Mouse (Mus musculus) lung, postnatal 10 days (tissue): ENCODE measurements around the gene Fcrl5.

Experiments
- DNase-seq: peaks from one replicate; pipeline ENCODE4 v3.0.0; 2021

The Fcrl5 gene

DNA sequence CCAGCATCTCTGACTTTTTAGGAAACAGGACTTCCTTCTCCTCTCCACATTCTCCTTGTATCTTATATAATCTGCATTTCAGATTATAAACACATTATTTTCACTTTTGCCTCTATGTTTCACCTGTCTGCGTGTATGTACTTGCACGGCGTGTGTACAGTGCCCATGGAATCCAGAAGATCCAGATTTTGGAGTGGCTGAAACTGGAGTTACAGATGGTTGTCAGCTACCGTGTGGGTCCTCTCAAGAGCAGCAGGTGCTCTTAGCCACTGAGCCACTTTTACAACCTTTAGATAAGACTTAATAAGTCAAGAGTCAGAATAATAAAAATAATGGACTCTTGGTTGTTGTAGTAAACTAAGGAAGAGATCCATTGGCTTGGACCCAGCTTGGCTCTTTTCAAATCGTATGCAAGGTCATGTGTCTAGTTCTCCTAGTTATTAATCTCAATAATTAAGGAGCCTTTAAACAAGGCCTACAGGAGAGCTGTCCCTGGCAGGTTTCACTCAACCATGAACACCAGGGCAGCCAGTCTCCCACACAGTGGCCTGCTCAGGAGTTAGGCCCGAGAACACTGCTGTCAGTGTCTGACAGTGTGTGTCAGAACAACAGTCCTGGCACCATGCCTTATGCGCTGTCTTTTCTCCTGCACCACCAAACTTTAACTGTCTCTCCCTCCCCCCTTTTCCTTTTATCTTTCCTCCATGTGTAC lies 98.2 kb downstream of the Fcrl5 start:
- DNase-seq = no peak

DNA sequence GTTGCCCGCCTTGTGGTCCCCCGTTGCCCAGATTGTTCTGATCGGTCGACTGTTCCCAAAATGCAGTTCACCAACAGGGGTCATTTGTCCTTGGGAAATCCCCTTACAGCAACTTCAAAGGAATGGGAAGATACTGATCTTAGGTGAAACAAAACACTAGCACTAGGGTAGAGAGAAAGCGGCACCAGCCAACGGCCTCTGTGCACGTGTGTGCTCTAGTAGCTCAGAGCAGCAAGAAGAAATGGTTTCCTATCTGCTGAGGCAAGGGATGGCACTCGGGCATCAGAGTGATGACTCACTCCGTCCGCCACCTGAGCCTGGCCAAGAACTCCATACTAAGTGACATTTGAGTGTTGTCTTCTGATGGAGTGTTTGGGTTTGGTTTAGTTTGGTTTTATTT lies 102.5 kb downstream of the Fcrl5 start:
- DNase-seq = no peak

DNA sequence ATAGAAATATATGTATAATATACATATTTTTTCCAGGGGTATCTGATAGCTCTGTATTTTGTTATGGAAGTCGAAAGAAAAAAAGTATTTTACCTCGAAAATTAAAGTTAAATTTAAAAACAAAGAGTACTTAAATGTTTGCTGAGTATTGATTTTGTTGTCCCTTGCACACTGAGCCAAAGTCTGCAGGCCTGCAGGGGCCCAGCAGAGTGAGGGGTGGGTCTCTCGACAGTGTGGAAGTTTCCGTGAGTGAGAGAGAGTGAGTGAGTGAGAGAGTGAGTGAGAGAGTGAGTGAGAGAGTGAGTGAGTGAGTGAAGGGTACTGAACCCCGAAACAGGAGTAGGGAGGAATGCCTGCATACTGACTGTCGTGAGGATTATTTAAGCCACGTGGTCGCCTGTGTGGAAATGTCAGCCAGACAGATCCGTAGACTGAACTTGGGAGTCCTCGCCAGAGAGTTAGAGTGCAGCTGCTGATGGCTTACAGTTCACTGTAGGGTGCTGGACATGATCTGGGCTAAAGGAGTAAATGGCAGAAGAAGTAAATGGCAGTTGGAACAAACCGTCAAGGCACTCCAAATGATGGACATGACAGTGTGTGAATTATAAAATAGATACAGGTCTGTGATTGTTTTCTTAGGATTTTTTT lies 104.6 kb downstream of the Fcrl5 start:
- DNase-seq = no peak

DNA sequence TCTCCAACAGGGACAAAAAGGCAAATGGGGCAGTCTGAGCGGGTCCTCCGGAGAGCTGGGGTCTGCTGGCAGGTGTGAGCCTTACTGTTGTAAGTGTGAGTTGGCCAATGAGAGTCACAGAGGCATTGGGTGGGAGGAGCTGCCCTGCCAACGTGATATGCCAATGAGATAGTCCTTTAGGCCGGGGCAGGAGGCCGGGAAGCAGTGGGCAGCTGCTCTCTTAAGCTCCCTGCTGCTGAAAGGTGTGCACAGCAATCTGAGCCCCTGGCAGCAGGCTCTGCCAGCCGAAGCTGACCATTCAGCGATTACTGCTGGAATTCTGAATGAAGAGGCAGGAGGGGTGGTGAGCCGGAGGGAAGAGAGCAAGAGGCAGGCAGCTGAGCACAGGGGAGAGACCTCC lies 105.1 kb downstream of the Fcrl5 start:
- DNase-seq = no peak

DNA sequence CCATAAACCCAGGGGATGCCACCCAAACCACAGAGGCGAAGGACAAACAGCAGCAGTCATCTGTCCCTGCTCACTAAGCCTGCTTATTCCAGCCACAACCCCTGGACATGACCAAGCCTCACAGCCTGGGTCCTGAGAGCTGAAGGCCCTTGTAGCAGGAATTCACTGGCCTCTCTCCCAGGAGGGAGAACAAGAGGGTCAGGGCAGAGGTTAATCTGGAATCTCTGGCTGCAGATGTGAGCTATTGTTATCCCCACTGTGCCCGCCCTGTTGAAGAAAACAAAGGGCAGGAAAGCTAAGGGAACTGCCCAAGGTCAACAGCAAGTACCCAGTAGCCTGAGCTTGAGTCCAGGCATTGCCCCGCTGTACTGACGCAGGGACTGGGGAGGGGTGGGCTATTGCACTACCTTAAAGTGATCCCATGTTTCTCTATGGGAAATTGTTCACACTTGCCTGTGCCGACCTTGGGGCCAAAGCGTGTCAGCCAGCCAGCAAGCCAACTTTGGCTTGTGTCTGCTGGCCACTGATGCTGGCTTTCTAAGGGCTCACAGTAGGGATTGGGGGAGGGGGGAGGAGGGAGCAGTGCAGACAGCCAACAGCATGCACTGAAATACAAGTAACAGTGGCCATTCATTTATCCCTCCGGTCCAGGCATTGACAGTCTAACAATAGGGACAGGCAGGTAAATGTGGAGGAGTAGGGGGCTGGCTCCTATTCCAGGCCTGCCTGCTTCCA lies 107.1 kb downstream of the Fcrl5 start:
- DNase-seq = no peak

DNA sequence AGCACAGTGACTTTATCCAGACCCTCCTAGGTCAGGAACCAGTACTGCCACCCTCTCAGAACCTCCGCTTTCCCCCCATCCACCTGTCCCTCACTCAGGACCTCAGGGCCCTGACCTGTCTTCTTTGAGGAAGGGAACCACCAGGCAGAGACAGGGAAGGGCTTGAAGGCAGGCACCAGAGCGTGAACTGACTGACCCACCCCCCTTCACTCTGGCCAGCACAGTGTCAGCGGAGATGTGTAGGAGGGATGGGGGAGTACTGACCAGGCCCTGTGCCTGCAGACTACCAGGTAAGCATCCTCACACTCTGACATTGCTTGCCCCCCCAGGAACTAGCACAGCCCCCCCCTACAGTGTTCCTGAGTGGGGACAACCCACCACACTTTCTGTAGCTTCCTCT lies 110.0 kb downstream of the Fcrl5 start:
- no peak for DNase-seq

DNA sequence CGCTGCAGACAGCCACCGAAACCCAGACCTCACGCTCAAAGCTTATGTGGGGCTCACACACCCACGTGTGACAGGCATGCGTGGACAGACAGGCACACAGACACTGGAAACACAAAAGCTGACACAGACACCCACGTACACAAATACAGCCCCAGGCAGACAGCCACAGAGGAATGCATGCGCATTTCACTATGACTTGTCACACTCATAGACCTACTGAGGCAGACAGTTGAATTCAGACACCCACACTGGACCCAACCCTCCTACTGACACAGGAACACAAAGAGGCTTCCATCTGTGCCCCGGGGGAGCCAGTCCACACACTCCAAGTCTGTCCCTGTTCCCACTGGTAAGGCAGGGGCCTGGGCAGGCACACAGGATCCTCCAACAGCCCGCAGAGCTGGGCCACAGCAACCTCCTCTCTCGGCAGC lies 110.7 kb downstream of the Fcrl5 start:
- no peak for DNase-seq

DNA sequence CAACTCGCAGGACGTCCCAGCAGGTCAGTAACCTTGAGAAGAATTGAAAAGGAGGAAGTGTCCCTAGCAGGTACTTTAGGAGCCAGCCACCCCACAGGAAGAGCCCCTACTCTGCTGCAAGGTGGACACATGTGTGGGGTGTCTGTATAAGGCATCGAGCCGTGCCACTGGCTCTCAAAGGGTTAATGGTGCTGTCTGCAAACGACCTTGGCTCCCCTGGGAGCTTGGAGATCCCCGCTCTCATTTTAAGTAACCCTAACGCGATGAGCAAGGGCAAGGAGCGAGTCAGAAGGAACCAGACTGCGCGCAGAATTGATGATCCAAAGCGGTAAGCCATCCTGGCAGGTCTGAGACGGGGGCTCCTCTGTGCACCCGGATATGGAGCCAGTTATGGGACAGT lies 114.3 kb downstream of the Fcrl5 start:
- DNase-seq = no peak
